Mouse (Mus musculus) A20 (cell line): ENCODE results near the gene Krba1.

Experiments used
- DNase-seq: peaks from one replicate; pipeline ENCODE4 v3.0.0-alpha.2; 2011; ENCODE audit warnings: low read depth, low spot score

Krba1 gene

DNA sequence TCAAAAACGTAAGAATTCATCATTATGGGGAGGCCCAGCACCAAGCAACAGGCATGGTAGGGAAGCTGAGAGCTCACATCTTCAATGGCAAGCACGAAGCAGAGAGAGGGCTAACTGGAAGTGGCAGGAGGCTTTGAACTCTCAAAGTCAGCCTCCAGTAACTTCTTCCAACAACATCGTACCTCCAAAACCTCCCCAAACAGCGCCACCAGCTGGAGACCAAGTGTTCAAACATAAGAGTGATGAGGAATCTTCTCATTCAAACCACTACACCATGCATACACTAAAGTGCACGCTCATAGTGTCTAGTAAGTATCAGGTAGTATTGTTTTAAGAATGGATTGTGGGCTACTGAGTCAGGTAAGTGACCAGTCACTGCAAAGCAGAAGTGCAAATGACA is 28.7 kb downstream of the Krba1 start:
- no peak for DNase-seq

DNA sequence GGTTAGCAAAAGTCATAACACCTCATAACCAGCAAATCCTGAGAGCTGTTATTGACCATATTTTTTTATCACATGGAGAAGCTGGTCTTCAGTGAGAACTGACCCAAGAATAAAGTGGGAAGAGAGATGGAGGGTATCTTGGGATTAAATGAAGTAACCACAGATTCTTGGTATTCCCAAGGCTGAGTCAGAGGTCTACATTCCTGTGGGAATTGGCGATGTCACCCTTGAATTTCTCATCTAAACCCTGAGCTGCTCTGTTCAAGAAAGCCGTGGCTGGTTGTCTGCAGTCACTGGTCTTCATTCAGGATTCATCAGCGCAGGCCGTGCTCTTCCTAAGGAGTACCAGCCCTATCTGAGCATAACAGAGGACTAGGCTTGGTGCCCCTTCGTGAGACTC is 31.6 kb downstream of the Krba1 start:
- no peak for DNase-seq

- DNase-seq = no peak
These were observed 33.6 kb downstream of the Krba1 start for GRCm38 (mm10) chr6:48428769-48429557.

GRCm38 (mm10) chr6:48430748-48431147 is 35.4 kb downstream of the Krba1 start:
- DNase-seq = no peak

- DNase-seq = no peak
These were observed 37.8 kb downstream of the Krba1 start for GRCm38 (mm10) chr6:48432893-48433816.

- DNase-seq = no peak
These were observed 39.3 kb downstream of the Krba1 start for GRCm38 (mm10) chr6:48434651-48435050.

DNA sequence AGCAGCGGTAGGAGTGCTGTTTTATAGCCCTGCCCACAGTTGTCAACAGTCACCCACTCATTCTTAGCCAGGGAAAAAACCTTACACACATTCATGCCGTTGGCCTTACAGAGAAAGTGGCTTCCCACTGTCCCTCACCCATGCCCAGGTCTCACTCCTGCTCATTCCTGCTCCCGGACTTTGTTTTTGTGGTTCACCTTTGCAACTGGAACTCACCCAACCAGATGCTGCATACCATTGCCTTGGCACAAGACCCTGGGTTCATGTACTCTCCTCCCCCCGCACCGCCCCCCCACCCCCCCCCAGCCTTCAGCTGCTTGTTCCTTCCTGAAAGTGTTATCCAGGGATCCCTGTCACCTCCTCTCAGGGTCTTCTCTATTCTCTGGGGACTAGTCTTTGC is 39.7 kb downstream of the Krba1 start:
- DNase-seq = no peak

- no peak for DNase-seq
These were observed 40.4 kb downstream of the Krba1 start for GRCm38 (mm10) chr6:48435706-48436349.

DNA sequence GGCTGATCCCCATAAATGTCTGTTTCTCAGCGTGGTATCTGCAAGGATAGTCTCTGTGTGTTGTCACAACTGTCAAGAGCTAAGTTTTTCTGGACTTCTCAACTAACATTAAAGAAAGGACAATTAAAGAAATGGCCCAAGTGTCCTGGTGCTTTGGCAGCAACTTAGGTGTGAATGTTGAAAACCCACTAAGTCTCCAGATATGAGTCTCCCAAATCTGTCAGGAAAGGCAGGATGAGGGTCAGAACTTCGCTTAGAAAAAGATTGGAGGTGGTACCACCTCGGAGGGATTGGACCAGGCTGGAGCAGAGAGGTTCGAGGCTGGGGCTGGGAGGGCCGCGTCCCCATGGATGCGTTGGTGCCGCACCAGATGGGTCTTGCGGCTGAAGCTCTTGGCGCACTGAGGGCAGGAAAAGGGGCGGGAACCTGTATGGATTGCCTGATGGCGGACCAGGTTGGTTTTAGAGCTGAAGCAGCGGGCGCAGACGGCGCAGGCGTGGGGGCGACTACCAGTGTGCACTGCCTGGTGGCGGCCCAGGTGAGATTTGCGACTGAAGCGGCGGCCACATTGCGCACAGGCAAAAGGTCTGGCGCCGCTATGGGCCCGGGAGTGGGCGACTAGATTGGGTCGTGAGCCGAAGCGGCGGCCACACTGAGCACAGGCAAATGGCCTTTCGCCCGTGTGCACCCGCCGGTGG is 42.4 kb downstream of the Krba1 start:
- no peak for DNase-seq

DNA sequence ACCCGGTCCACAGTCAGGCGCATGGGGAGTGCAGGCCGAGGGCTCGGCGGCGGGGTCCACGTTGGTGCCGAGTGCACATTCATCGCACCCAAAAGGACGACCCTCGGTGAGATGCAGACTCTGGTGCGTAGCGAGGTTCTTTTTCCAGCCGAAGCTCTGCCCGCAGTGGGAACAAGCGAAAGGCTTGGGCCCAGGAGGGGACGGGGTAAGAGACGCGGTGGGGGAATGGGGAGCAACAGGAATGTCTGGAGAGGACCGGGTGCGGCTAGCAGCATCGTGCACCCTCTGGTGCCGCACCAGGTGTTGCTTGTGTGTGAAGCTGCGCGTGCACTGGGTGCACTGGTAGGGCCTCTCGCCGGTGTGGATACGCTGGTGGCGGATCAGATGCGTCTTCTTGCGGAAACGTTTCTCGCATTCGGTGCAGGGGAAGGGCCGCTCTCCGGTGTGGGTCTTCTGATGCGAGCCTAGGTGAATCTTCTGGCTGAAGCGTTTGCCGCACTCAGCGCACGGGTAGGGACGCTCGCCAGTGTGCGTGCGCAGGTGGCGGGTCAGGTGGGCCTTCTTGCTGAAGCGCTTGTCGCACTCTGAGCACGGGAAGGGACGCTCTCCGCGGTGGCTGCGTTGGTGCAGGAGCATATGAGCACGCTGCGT is 43.2 kb downstream of the Krba1 start:
- no peak for DNase-seq

DNA sequence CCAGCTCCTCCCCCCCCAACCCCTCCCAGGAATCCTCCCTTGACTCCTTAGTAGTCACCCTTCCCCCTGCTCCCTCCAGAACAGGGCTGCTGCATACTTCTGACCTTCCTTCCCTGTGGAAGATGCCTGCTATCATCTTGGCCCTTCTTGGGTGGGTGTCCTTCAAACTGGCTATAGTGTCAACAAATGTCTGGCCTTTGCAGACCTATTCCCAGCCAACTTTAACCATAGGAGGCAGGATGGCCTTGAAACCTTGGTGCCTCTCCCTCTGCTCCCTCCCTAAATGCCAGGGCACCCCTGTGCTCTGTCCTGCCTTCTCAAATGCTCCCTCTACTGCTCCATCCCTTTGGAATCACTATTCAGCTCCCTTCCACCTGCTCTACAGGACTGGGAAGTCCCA is 44.3 kb downstream of the Krba1 start:
- DNase-seq = no peak

DNA sequence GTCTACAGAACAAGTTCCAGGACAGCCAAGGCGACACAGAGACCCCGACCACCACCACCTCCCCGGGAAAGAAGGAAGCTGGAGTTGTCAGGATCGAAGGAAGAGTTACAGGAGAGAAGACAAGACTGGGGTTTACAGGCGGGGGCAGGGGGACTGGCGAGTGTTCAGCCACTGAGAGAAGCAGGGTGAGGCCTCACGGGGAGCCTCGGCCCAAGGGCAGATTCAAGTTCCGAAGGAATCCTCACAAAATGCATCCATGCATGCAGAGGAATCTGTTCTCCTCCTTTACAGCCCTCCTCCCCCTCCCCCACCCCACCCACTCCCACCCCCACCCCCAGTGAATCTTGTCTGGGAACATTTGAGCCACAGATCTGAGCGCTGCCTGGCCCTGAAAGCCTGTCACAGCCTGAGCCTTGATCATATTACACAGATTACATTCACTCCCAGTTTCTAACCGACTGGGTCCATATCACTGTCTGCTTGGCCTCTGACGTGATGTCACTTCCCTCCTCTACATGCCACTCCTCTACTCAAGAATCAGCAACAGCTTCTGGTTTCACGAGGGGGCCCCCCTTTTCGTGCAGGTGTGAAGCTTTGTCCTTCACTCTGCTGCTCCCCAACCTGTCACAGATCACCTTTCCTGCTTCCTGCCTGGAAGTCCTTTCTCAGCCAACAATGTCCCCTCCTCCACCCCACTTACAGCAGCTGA is 45.1 kb downstream of the Krba1 start:
- DNase-seq = peak; percentile 73

DNA sequence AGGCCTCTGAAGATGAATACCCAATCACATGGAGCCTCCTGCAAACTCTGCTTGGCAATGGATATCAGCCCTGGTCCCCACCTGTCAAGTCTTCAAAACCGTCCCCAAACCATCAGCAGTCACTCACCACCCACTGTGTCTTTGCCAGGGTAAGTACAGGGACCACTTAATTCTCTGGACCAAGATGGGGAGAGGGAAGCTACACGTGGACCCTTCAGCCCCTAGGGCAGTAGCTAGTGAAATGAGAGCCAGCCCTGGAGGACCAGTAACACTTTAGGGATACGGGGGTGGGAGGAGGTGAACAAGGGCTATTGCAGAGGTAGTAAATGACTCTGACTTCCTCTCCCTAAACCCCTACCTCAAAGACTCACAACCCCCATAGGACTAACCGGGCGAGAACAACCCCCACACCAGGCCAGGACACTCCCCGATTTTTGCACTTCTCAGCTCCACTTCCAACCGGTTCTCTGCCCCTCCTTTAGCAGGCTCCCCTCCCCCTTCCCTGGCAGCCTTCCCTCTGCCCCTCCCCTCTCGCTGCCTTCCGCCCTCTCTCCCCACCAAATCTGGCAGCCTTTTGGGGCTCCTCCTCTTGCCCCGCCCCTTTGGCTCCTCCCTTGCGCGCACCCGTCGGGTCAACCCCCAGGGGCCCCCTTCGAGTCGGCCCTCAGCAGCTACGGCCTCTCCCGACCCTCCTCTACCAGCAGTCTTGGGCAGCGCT is 48.4 kb downstream of the Krba1 start:
- peak; percentile 97 for DNase-seq

GRCm38 (mm10) chr6:48444310-48445180 is 49.2 kb downstream of the Krba1 start:
- no peak for DNase-seq

GRCm38 (mm10) chr6:48445181-48446101 is 50.1 kb downstream of the Krba1 start, which contains the start of gene Zfp467:
TSS of gene Zfp467 (minus strand) at chr6:48445825.
- DNase-seq = peak; percentile 61

DNA sequence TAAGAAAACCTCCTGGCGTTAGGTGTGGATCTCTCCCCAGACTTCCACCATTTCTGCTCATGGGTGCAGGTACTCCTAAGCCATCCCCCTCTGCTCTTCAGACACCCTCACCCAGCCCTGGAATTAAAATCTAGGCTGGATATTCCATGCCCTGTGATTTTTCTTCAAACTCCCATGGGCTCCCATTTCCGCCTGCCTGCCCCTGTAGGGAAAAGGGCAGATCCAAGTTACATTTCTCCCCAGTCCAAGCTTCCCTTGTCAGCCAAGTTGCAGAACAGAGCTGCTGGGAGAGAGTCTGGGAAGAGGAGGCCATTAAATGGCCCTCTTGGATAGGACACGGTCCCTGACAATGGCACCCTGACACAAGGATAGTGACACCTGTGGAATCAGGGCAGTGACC is 50.9 kb downstream of the Krba1 start:
- DNase-seq = no peak

DNA sequence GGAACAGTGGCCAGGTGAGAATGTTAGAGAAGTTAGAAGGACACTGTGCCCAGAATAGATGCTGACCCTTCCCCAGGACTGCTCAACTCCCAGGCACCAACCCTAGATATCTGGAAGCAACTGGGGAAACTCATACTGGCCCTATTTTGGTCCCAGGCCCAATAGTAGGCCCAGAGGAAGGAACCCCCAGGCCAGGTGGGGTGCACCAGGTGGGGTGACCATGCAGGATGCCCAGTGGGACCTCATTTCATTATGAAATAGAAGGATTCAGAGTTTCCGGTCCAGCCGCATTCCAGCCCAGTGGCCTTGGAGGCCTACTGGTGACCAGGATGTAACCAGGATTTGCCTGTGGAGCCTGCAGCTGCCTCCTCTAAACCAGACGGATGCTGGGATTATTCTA is 51.5 kb downstream of the Krba1 start:
- no peak for DNase-seq

GRCm38 (mm10) chr6:48447929-48448328 is 52.5 kb downstream of the Krba1 start, which contains the start of gene Sspo:
TSS of gene Sspo (plus strand) at chr6:48448229.
- DNase-seq = no peak
